Mouse (Mus musculus): ENCODE data around the gene Pmf1. TPM values are rescaled to one million over a fixed set of nuclear protein-coding genes. Genes with fewer than 3 reads are reported as not detected.

Gene Pmf1
- polyA plus RNA-seq, 1 experiment from 2014 or later: 28.3 TPM

DNA sequence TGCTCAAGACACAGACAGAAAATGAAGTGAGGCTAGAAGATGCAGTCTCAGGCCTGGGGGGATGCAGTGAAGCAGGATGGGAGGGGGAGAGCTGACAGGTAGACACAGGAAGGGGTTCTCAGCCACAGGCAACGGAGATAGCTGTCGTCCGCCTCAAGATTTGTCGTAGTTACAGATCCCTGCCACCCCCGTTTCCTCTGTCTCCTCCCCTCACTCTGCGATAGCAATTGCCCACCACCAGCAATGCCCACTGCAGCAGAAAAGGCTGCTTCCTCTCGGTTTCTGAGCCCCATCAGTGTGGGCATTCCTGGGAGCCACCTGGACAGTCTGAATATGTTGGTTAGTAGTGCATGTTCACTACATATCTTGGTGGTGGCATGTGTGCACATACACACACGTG is 43.2 kb upstream of the Pmf1 start:
- no peaks in the 10 kb centered on the region for H3K27me3 ChIP-seq (ENCODE audit: control insufficient read depth, insufficient read depth, low read length)
- H3K4me2 ChIP-seq (ENCODE audit: low read length): no peak overlapping the region
- H3K27ac ChIP-seq (replicated peaks; ENCODE audit: low read depth, low read length): no peak overlapping the region
- H3K9ac ChIP-seq (replicated peaks; ENCODE audit: low read length): no peak overlapping the region
- ATAC-seq (ENCODE audit: low FRiP score, low TSS enrichment) (no peak), DNase-seq (no peak)
- peaks cover 19% of the 10 kb centered on the region for H3K4me1 ChIP-seq (ENCODE audit: control insufficient read depth, insufficient read depth, low read length)
- H3K36me3 ChIP-seq (ENCODE audit: control insufficient read depth, insufficient read depth, low read length): peaks cover 47% of the 10 kb centered on the region
- 77% methylated on average over 8 of the region's 8 CpGs for WGBS
- H3K9me3 ChIP-seq (ENCODE audit: control insufficient read depth, low read length): no peaks in the 10 kb centered on the region
- no peak overlapping the region for H3K4me3 ChIP-seq (replicated peaks; ENCODE audit: low read depth, low read length)

DNA sequence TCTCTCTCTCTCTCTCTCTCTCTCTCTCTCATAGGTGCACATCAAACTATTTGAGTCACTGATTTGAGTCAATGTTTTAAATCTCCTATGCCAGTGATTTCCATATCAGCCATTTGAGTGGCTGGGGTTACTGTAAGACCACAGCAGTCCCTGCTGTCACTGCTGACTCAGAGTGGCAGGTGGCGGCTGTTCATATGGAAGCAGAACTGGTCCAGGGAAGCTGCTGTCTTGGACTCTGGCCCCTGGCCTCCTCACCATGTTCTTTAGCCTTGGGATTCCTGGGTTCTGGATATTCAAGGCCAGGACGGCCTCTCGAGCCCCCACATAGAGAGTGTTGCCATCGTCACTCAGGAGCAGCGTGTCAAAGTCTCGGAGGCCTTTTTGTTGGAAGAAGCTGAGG is 42.6 kb upstream of the Pmf1 start:
- Histone ChIP-seq H3K4me3 (replicated peaks; ENCODE audit: low read depth, low read length) (no peak overlapping the region), H3K9me3 (ENCODE audit: control insufficient read depth, low read length) (no peaks in the 10 kb centered on the region), H3K27me3 (ENCODE audit: control insufficient read depth, insufficient read depth, low read length) (no peaks in the 10 kb centered on the region), H3K27ac (replicated peaks; ENCODE audit: low read depth, low read length) (no peak overlapping the region), H3K4me1 (ENCODE audit: control insufficient read depth, insufficient read depth, low read length) (peaks cover 15% of the 10 kb centered on the region), H3K4me2 (ENCODE audit: low read length) (no peak overlapping the region), H3K9ac (replicated peaks; ENCODE audit: low read length) (no peak overlapping the region), H3K36me3 (ENCODE audit: control insufficient read depth, insufficient read depth, low read length) (peaks cover 54% of the 10 kb centered on the region)
- DNase-seq (no peak), ATAC-seq (ENCODE audit: low FRiP score, low TSS enrichment) (no peak)
- 76% methylated on average over 6 of the region's 6 CpGs for WGBS

DNA sequence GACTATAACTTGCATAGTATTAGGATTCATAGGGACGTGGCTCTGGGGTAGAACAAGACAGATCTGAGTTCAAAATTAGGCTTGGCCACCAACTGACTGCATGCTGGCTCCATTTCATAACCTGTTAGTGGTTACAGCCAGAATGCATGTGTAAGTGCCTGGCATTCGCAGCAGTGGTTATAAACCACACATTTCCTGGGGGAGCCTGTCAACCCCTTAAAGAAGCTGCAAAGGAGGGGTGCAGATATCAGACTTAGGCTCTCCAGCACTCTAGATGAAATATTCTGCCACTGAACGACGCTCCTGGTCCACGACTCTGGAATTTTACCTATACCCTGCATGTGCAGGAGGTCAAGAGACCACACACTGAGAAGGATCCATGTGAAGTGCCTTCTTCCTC is 42.1 kb upstream of the Pmf1 start:
- no peak overlapping the region for H3K27ac ChIP-seq (replicated peaks; ENCODE audit: low read depth, low read length)
- ATAC-seq (ENCODE audit: low FRiP score, low TSS enrichment): no peak
- no peak overlapping the region for H3K9ac ChIP-seq (replicated peaks; ENCODE audit: low read length)
- H3K36me3 ChIP-seq (ENCODE audit: control insufficient read depth, insufficient read depth, low read length): peaks cover 58% of the 10 kb centered on the region
- H3K27me3 ChIP-seq (ENCODE audit: control insufficient read depth, insufficient read depth, low read length): no peaks in the 10 kb centered on the region
- no peak overlapping the region for H3K4me2 ChIP-seq (ENCODE audit: low read length)
- DNase-seq: no peak
- 86% methylated on average over 5 of the region's 5 CpGs for WGBS
- no peaks in the 10 kb centered on the region for H3K9me3 ChIP-seq (ENCODE audit: control insufficient read depth, low read length)
- H3K4me3 ChIP-seq (replicated peaks; ENCODE audit: low read depth, low read length): no peak overlapping the region
- peaks cover 11% of the 10 kb centered on the region for H3K4me1 ChIP-seq (ENCODE audit: control insufficient read depth, insufficient read depth, low read length)

DNA sequence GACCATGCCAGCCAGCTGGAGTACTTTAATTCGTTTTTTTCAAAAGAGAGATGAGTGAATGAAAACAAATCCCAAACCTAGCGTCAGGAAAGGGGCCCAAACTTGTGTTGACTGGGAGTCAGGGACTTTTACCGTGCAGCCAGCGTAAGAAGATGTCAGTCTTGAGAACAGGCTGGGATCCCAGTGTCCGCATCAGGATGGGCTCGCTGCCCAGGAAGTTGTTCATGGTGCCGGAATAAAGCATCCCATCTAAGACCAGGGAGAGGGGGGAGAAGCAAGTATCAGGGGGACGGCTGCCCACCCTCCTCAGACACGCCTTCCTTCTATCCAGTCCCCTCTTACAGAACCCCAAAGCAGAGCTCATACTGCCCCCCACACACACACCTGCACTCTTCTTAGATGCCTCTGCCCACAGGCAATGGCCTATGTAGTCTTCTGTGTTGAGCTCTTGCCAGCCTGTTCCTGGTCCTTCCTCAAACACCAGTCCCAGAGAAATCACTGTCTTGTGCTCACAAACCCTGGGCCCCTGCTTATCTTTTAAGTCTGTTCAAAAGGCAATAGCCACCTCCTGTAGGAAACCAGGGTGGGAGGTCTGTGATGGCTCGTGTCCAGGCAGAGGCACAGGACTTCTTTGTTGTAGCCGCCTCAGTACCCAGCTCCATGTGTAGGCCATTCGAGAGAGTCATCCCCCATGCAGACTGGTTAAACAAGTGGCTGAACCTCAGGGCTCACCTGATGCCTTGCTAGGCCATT is 40.4 kb upstream of the Pmf1 start:
- DNase-seq: no peak
- H3K9ac ChIP-seq (replicated peaks; ENCODE audit: low read length): no peak overlapping the region; the same call in 1 of the 2 replicates
- no peaks in the 10 kb centered on the region for H3K27me3 ChIP-seq (ENCODE audit: control insufficient read depth, insufficient read depth, low read length)
- no peak overlapping the region for H3K4me2 ChIP-seq (ENCODE audit: low read length)
- peaks cover 74% of the 10 kb centered on the region for H3K36me3 ChIP-seq (ENCODE audit: control insufficient read depth, insufficient read depth, low read length)
- H3K4me1 ChIP-seq (ENCODE audit: control insufficient read depth, insufficient read depth, low read length): no peaks in the 10 kb centered on the region
- 73% methylated on average over 12 of the region's 12 CpGs for WGBS
- H3K4me3 ChIP-seq (replicated peaks; ENCODE audit: low read depth, low read length): no peak overlapping the region
- ATAC-seq (ENCODE audit: low FRiP score, low TSS enrichment): no peak
- H3K9me3 ChIP-seq (ENCODE audit: control insufficient read depth, low read length): no peaks in the 10 kb centered on the region
- H3K27ac ChIP-seq (replicated peaks; ENCODE audit: low read depth, low read length): no peak overlapping the region

DNA sequence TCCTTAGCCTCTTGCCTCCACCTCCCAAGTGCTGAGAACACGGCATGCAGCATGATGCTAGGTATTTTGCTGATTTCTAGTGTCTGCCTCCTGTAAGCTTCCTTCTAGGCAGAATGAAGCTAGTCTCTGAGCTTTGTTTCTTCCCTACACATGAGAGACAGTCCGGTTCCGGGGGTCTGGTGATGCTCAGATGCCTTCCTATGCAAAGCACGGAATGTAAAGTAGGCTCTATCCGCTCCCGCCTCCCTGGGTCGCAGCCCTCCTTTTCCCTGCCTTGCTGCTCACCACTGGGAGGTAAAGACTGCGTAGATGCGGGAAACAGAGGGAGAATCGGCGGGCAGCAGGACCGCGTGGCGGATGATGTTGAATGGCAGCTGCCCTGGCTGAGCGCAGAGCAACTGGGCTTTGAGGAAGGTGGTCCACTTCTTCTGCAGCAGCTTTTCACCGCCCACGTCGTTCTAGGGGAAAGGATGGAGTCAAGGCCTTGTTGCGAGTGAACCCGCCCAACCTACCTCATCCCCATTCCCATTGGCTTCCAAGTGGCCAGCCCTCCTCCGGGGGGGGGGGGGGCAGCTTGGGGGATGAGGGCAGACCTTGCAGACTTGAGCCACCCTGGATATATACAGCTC is 39.4 kb upstream of the Pmf1 start:
- ATAC-seq (ENCODE audit: low FRiP score, low TSS enrichment) (peak; percentile 34; the same call in 1 of the 2 replicates), DNase-seq (peak; percentile 51)
- Histone ChIP-seq H3K36me3 (ENCODE audit: control insufficient read depth, insufficient read depth, low read length) (peaks cover 83% of the 10 kb centered on the region), H3K4me1 (ENCODE audit: control insufficient read depth, insufficient read depth, low read length) (no peaks in the 10 kb centered on the region), H3K4me3 (replicated peaks; ENCODE audit: low read depth, low read length) (0 out of 2 replicates have a peak overlapping the region, but pooled peaks have one; percentile 10), H3K9me3 (ENCODE audit: control insufficient read depth, low read length) (no peaks in the 10 kb centered on the region), H3K9ac (replicated peaks; ENCODE audit: low read length) (peak overlapping the region; percentile 37; the same call in 1 of the 2 replicates), H3K27ac (replicated peaks; ENCODE audit: low read depth, low read length) (no peak overlapping the region), H3K27me3 (ENCODE audit: control insufficient read depth, insufficient read depth, low read length) (no peaks in the 10 kb centered on the region), H3K4me2 (ENCODE audit: low read length) (peak overlapping the region; percentile 41)
- WGBS: 4% methylated on average over 21 of the region's 21 CpGs

DNA sequence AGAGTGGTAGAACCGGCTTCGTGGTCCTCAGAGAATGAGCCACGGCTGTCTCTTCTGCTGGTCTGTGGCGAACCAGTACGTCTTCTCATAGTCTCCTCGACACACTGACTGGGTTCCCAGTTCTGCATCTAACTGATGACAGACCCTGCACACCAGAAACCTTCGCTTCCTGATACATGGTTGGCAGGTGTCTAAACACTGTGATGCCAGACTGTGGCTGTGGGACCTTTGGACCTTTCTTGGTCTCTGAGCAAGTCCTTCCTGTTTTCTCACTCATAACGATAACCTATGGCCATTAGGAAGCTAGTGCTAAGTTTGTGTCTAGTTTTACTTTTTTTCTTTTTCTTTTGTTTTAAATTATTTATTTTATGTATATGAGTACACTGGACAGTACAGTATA is 38.3 kb upstream of the Pmf1 start:
- Histone ChIP-seq H3K9me3 (ENCODE audit: control insufficient read depth, low read length) (no peaks in the 10 kb centered on the region), H3K9ac (replicated peaks; ENCODE audit: low read length) (no peak overlapping the region), H3K27ac (replicated peaks; ENCODE audit: low read depth, low read length) (no peak overlapping the region), H3K36me3 (ENCODE audit: control insufficient read depth, insufficient read depth, low read length) (peaks cover 87% of the 10 kb centered on the region), H3K27me3 (ENCODE audit: control insufficient read depth, insufficient read depth, low read length) (no peaks in the 10 kb centered on the region), H3K4me1 (ENCODE audit: control insufficient read depth, insufficient read depth, low read length) (no peaks in the 10 kb centered on the region), H3K4me2 (ENCODE audit: low read length) (no peak overlapping the region), H3K4me3 (replicated peaks; ENCODE audit: low read depth, low read length) (no peak overlapping the region)
- no peak for DNase-seq
- 95% methylated on average over 8 of the region's 8 CpGs for WGBS
- ATAC-seq (ENCODE audit: low FRiP score, low TSS enrichment): no peak

DNA sequence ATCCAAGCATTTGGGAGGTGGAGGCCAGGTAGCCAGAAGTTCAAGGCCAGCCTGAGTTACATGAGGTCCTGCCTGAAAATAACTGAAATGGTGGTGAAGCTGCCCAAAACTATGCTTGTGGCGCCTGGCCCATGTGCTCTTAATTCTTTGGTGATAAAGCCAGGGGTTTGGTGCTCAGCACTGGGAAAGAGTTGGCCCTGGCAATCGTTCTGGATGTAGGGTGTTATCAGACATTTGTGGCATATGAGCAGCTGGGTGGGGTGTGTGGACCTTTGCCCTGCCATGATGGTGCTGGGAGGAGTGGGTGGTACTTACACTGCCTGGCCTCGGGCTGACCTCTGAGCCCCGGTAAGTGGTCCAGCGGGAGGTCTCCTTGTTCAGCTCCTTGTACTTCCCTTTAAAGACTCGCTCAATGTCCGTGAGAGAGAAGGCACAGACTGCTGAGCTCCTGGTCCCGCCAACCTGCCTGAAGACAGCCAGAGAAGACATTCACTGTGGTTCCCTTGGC is 37.6 kb upstream of the Pmf1 start:
- H3K27me3 ChIP-seq (ENCODE audit: control insufficient read depth, insufficient read depth, low read length): no peaks in the 10 kb centered on the region
- no peak overlapping the region for H3K9ac ChIP-seq (replicated peaks; ENCODE audit: low read length)
- 69% methylated on average over 8 of the region's 8 CpGs for WGBS
- H3K9me3 ChIP-seq (ENCODE audit: control insufficient read depth, low read length): no peaks in the 10 kb centered on the region
- DNase-seq (no peak), ATAC-seq (ENCODE audit: low FRiP score, low TSS enrichment) (no peak)
- peaks cover 87% of the 10 kb centered on the region for H3K36me3 ChIP-seq (ENCODE audit: control insufficient read depth, insufficient read depth, low read length)
- no peak overlapping the region for H3K27ac ChIP-seq (replicated peaks; ENCODE audit: low read depth, low read length)
- H3K4me2 ChIP-seq (ENCODE audit: low read length): no peak overlapping the region
- no peak overlapping the region for H3K4me3 ChIP-seq (replicated peaks; ENCODE audit: low read depth, low read length)
- H3K4me1 ChIP-seq (ENCODE audit: control insufficient read depth, insufficient read depth, low read length): no peaks in the 10 kb centered on the region

DNA sequence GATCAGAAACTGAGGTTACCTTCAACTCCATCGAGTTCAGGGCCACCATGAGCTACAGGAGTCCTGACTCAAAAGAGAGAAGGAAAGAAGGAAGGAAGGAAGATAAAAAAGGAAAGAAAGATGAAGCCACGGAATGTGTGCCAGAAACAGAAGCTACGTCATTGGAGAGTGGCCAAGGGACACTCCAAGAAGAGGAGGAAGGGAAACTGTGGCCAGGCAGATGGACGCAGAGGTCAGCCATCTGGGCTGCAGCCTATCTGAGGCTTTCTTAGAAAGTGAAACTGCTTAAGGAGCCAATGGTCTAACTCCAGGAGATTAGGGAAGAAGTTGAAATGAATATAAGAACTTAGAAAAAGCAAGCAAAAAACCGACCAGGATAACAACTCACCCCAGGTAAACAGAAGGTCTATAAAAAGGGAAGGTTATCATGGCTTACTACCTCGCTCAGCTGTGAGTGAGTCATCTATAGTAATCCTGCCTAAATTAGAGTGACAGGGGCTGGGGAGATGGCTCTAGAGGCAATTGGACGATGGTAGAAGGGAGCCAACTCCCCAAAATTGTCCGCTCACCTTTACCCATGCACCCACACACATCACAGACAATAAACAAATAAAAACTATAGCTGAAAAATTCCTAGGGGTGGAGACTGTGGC is 36.5 kb upstream of the Pmf1 start:
- no peak for ATAC-seq (ENCODE audit: low FRiP score, low TSS enrichment)
- no peak overlapping the region for H3K27ac ChIP-seq (replicated peaks; ENCODE audit: low read depth, low read length)
- no peaks in the 10 kb centered on the region for H3K9me3 ChIP-seq (ENCODE audit: control insufficient read depth, low read length)
- WGBS: 78% methylated on average over 8 of the region's 8 CpGs
- H3K9ac ChIP-seq (replicated peaks; ENCODE audit: low read length): no peak overlapping the region
- no peaks in the 10 kb centered on the region for H3K4me1 ChIP-seq (ENCODE audit: control insufficient read depth, insufficient read depth, low read length)
- H3K4me3 ChIP-seq (replicated peaks; ENCODE audit: low read depth, low read length): no peak overlapping the region
- H3K36me3 ChIP-seq (ENCODE audit: control insufficient read depth, insufficient read depth, low read length): peaks cover 79% of the 10 kb centered on the region
- H3K27me3 ChIP-seq (ENCODE audit: control insufficient read depth, insufficient read depth, low read length): no peaks in the 10 kb centered on the region
- no peak for DNase-seq
- H3K4me2 ChIP-seq (ENCODE audit: low read length): no peak overlapping the region

Data from midbrain, embryonic 14.5 days (tissue).